Mouse (Mus musculus) lung, embryonic 16.5 days (tissue): ENCODE measurements around the gene Cyp26a1. TPM values are rescaled to one million over a fixed set of nuclear protein-coding genes. Genes with fewer than 3 reads are reported as not detected.
A peak's percentile ranks its signal among the peaks of the same experiment; 100 is the strongest.

Experiments used
- ATAC-seq: fragments of 200-750 bp; cut with Nextera tagmentation; 2 replicates; pipeline ENCODE4 v1.8.0; 2017; ENCODE audit warnings: low read depth, mild to moderate bottlenecking, moderate library complexity
- H3K27ac ChIP-seq: fragments of 300-500 bp; sonication (generic); 2 replicates; pipeline ENCODE4 v1.5.1; 2014; ENCODE audit warnings: mild to moderate bottlenecking, control low read depth, low read length
- H3K27me3 ChIP-seq: fragments of 300-500 bp; sonication (generic); 2 replicates; pipeline ENCODE4 v1.6.1; 2014; ENCODE audit warnings: low read depth, low read length, mixed read lengths; ENCODE audit not compliant: control insufficient read depth, insufficient read depth
- H3K36me3 ChIP-seq: fragments of 300-500 bp; sonication (generic); 2 replicates; pipeline ENCODE4 v1.6.1; 2014; ENCODE audit warnings: low read length; ENCODE audit not compliant: control insufficient read depth, insufficient read depth
- H3K4me1 ChIP-seq: fragments of 300-500 bp; sonication (generic); replicated peaks from 2 replicates; pipeline ENCODE4 v1.6.1; 2014; ENCODE audit warnings: low read length, mixed read lengths; ENCODE audit not compliant: control insufficient read depth, insufficient read depth
- H3K4me2 ChIP-seq: fragments of 300-500 bp; sonication (generic); 2 replicates; pipeline ENCODE4 v1.6.1; 2014; ENCODE audit warnings: low read depth, low read length, control low read depth
- H3K4me3 ChIP-seq: fragments of 300-500 bp; sonication (generic); 2 replicates; pipeline ENCODE4 v1.5.1; 2014; ENCODE audit warnings: mild to moderate bottlenecking, low read length, control low read depth
- H3K9ac ChIP-seq: fragments of 300-500 bp; sonication (generic); 2 replicates; pipeline ENCODE4 v1.6.1; 2014; ENCODE audit warnings: low read length, control low read depth
- H3K9me3 ChIP-seq: fragments of 300-500 bp; sonication (generic); 2 replicates; pipeline ENCODE4 v1.6.1; 2016; ENCODE audit warnings: low read length; ENCODE audit not compliant: control insufficient read depth
- WGBS: fragments of 180-500 bp; shearing (Covaris S2); extraction: QIAGEN DNeasy Blood & Tissue Kit; methylation state at CpG from one replicate; pipeline ENCODE4 v1.1.7; 2014; 5-methylcytosine and 5-hydroxymethylcytosine counted together
- polyA plus RNA-seq: library from polyadenylated mRNA; unstranded; fragments of >200 nt; fragmentation: Nextera tagmentation; extraction: Ambion mirVana; gene quantifications from 2 replicates; pipeline ENCODE4 v1.2.1, GENCODE M21; 2015

Gene Cyp26a1
- polyA plus RNA-seq, 1 experiment from 2014 or later: 0.35 TPM

DNA sequence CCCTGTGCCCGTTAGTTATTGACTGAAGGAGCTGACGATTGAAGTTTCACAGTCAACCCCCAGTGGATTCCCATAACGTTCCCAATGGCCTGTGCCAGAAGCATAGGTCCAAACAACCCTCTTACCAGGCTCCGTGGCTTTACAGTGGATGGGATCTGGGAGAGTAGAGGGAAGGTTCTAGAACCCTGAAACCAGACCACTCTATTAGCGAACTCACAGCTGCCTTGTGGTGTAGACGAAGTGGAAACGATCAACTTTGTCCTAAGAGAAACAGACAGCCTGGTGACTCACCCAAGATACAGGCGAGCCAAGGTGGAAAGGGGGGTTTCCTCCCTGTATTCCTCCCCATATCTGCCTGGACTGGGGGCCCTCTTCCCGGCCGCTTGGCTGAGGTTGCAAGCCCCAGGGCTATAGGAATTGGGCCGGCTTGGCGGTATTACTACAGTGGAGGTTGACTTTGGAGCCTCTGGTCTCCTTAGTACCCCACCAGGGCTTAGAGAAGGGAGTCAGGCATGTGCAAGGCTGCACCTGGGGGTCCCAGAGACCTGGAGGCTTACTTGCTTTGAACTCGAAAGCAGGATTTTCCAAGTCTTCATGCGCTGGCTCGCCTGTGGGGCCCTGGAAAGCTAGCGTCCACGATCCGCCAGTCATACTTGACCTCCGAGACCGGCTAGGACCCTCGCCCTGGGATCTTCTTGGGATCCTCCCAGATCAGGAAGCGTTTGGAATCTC lies 829 bp upstream of the Cyp26a1 start:
- no peak overlapping the region for H3K9ac ChIP-seq
- H3K4me2 ChIP-seq: peak overlapping the region; percentile 39
- ATAC-seq: no peak
- H3K9me3 ChIP-seq: no peaks in the 10 kb centered on the region
- peak overlapping the region; percentile 39 for H3K4me3 ChIP-seq
- no peak overlapping the region for H3K27ac ChIP-seq
- peaks cover 98% of the 10 kb centered on the region for H3K27me3 ChIP-seq
- WGBS: 3% methylated on average over 22 of the region's 22 CpGs
- no peaks in the 10 kb centered on the region for H3K36me3 ChIP-seq
- H3K4me1 ChIP-seq: peaks cover 18% of the 10 kb centered on the region; the same call in 1 of the 2 replicates

GRCm38 (mm10) chr19:37697335-37697636 lies 312 bp upstream of the Cyp26a1 start:
- Histone ChIP-seq H3K9me3 (no peaks in the 10 kb centered on the region), H3K36me3 (no peaks in the 10 kb centered on the region), H3K4me3 (peak overlapping the region; percentile 39), H3K9ac (no peak overlapping the region), H3K4me2 (peak overlapping the region; percentile 58), H3K27ac (no peak overlapping the region), H3K4me1 (peaks cover 18% of the 10 kb centered on the region; the same call in 1 of the 2 replicates), H3K27me3 (peaks cover 98% of the 10 kb centered on the region)
- no peak for ATAC-seq
- WGBS: under 1% methylated on average over 18 of the region's 18 CpGs

DNA sequence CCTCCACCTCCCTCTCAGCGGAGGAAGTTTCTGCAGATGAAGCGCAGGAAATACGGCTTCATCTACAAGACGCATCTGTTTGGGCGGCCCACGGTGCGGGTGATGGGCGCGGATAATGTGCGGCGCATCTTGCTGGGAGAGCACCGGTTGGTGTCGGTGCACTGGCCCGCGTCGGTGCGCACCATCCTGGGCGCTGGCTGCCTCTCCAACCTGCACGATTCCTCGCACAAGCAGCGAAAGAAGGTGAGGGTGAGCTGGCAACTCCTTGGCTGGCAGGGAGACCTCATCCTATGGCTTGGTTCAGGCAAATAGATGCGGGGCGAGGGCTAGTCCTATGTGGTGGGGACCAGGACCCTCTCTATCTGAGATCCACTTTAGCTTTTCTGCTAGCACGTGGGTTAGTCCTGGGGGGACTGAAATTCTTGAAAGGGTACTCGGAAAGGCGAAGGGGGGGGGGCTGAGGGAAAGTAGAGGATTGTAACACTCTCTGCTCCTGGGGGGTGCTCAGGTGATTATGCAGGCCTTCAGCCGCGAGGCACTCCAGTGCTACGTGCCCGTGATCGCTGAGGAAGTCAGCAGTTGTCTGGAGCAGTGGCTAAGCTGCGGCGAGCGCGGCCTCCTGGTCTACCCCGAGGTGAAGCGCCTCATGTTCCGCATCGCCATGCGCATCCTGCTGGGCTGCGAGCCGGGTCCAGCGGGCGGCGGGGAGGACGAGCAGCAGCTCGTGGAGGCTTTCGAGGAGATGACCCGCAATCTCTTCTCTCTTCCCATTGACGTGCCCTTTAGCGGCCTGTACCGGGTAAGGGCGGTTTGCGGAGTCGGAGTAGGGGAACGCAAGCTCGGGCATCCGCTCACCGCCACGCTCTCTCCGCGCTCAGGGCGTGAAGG lies 919 bp downstream of the Cyp26a1 start:
- H3K9me3 ChIP-seq: no peaks in the 10 kb centered on the region
- peaks cover 96% of the 10 kb centered on the region for H3K27me3 ChIP-seq
- H3K27ac ChIP-seq: no peak overlapping the region
- H3K9ac ChIP-seq: no peak overlapping the region
- H3K4me2 ChIP-seq: peak overlapping the region; percentile 58
- no peak for ATAC-seq
- 1% methylated on average over 63 of the region's 63 CpGs for WGBS
- H3K4me1 ChIP-seq: peaks cover 14% of the 10 kb centered on the region; the same call in 1 of the 2 replicates
- H3K36me3 ChIP-seq: no peaks in the 10 kb centered on the region
- H3K4me3 ChIP-seq: peak overlapping the region; percentile 39

DNA sequence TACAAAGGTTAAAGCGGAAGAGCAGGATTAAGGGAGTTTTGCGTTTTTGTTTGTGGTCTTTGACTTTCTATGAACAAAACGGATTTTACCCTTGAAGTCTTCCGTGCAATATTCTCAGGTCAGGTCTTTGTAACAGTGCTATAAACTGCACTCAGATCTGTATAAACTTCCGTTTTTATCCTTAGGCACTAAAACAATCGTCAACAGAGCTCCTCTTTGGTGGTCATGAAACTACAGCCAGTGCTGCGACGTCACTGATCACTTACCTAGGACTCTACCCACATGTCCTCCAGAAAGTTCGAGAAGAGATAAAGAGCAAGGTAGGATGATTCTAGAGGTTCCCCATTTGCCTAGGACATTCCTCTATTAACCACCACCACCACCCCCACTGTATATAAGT lies 2.1 kb downstream of the Cyp26a1 start:
- no peak overlapping the region for H3K9ac ChIP-seq
- no peaks in the 10 kb centered on the region for H3K9me3 ChIP-seq
- no peak for ATAC-seq
- H3K27ac ChIP-seq: no peak overlapping the region
- H3K4me1 ChIP-seq: peaks cover 14% of the 10 kb centered on the region; the same call in 1 of the 2 replicates
- no peaks in the 10 kb centered on the region for H3K36me3 ChIP-seq
- H3K4me3 ChIP-seq: no peak overlapping the region
- no peak overlapping the region for H3K4me2 ChIP-seq
- WGBS: 21% methylated on average over 9 of the region's 9 CpGs
- H3K27me3 ChIP-seq: peaks cover 84% of the 10 kb centered on the region

GRCm38 (mm10) chr19:37702377-37703076 lies 4.9 kb downstream of the Cyp26a1 start:
- Histone ChIP-seq H3K27me3 (peaks cover 55% of the 10 kb centered on the region), H3K27ac (no peak overlapping the region), H3K9ac (no peak overlapping the region), H3K36me3 (no peaks in the 10 kb centered on the region), H3K4me2 (no peak overlapping the region), H3K9me3 (no peaks in the 10 kb centered on the region), H3K4me1 (peaks cover 7% of the 10 kb centered on the region; the same call in 1 of the 2 replicates), H3K4me3 (no peak overlapping the region)
- no peak for ATAC-seq
- 39% methylated on average over 21 of the region's 21 CpGs for WGBS

DNA sequence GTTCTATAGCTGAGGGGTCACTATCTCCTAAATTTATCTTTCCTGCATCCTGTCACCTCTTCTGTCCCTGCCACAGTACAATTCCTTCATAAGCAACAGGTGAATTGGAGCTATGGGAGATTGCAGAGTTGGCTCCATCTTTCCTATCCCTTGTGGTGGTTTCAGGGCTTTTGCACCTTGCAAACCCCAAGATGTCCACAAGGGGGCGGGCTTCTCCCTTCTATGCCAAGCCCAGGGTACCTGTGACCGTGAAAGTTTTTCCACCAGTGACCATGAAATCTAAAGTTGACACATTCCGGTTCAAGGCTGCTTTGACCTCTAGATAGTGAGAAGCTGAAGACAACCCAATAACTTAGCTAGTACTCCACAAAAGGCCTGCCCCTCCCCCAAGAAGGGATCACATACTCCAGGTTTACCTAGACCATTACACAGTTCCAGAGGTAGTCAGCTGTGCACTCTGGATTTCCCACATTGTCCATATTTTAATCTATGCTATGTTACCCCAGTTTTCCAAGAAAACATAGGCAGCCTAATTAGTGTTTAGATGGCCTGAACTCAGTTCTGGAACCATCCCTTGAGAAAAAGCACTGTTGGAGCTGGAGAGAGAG lies 6.4 kb downstream of the Cyp26a1 start:
- peak; percentile 26; the same call in 1 of the 2 replicates for ATAC-seq
- no peaks in the 10 kb centered on the region for H3K9me3 ChIP-seq
- H3K27me3 ChIP-seq: peaks cover 41% of the 10 kb centered on the region
- H3K27ac ChIP-seq: no peak overlapping the region
- H3K4me3 ChIP-seq: no peak overlapping the region
- no peak overlapping the region for H3K9ac ChIP-seq
- H3K36me3 ChIP-seq: no peaks in the 10 kb centered on the region
- H3K4me1 ChIP-seq: no peaks in the 10 kb centered on the region
- WGBS: 4% methylated on average over 3 of the region's 3 CpGs
- H3K4me2 ChIP-seq: no peak overlapping the region

- Histone ChIP-seq H3K27ac (no peak overlapping the region), H3K9me3 (no peaks in the 10 kb centered on the region), H3K4me2 (no peak overlapping the region), H3K4me1 (no peaks in the 10 kb centered on the region), H3K27me3 (peaks cover 24% of the 10 kb centered on the region), H3K9ac (no peak overlapping the region), H3K36me3 (no peaks in the 10 kb centered on the region), H3K4me3 (no peak overlapping the region)
- no peak for ATAC-seq
- 76% methylated on average over 5 of the region's 5 CpGs for WGBS
Observed at GRCm38 (mm10) chr19:37705722-37706121, 8.1 kb downstream of the Cyp26a1 start.

DNA sequence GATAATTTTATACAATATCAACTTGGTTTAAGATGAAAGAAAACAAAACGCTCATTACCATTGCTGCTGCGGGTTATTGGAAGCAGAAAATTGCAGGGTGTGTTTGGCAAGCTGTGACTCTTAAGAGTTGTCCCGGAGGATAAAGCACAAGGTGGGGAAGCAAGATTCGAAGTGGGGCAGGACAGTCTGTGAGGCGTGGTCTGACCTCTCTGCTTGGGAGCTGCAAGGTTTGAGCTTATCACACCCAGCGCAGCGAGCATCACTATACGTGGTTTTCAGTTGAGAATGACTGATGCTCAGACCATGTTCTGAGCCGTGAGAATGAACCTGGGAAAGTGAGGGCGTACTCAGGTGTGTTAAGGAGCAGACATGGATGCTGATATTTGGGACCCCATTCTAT lies 17.1 kb downstream of the Cyp26a1 start:
- no peaks in the 10 kb centered on the region for H3K27me3 ChIP-seq
- no peak overlapping the region for H3K27ac ChIP-seq
- no peaks in the 10 kb centered on the region for H3K9me3 ChIP-seq
- H3K4me1 ChIP-seq: no peaks in the 10 kb centered on the region
- 53% methylated on average over 10 of the region's 10 CpGs for WGBS
- no peak overlapping the region for H3K4me2 ChIP-seq
- no peaks in the 10 kb centered on the region for H3K36me3 ChIP-seq
- H3K4me3 ChIP-seq: no peak overlapping the region
- no peak overlapping the region for H3K9ac ChIP-seq
- no peak for ATAC-seq
